Mouse (Mus musculus): ENCODE results near the gene Aig1. TPM values are rescaled to one million over a fixed set of nuclear protein-coding genes. Genes with fewer than 3 reads are reported as not detected.

Aig1 gene
- total and polyA plus RNA-seq, 3 experiments: 0.13 TPM; not detected in 2

DNA sequence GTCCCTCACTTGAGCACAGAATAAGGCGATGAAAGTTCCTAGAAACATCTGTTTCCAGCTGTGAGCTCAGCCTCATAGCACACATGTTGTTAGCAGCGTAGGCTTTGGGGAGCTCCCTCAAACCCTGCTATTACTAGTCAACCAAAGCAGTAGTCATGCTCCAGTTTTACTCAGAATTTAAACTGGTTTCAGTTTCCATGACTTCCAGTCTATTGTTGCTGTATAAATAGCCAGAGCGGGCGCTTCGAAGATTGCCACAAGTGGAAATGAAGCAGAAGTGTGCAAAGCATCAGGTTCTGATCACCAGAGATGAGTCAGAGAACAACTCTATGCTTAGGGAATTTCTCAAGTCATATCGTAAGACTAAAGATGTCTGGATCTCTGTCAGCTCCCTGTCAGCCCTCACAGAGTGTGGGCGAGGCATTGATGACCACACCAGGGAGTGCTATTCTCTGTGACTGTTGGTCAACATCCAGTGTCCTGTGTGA is 36.2 kb downstream of the Aig1 start:
- Histone ChIP-seq H3K36me3 (ENCODE audit: control insufficient read depth in 1 of 2, insufficient read depth in 2 of 2, low read length in 2 of 2) (no peaks in the 10 kb centered on the region), H3K79me2 (ENCODE audit: control insufficient read depth, insufficient read depth, low read length, poor library complexity) (no peaks in the 10 kb centered on the region), H3K4me1 (ENCODE audit: control insufficient read depth in 1 of 2, insufficient read depth in 2 of 2, low read length in 2 of 2) (no peaks in the 10 kb centered on the region), H3K9me3 (replicated peaks; ENCODE audit: insufficient read depth, low read length) (no peaks in the 10 kb centered on the region), H3K9ac (ENCODE audit: control insufficient read depth, low read depth, low read length, poor library complexity, severe bottlenecking) (no peak overlapping the region), H3K4me3 (ENCODE audit: control insufficient read depth in 1 of 2, insufficient read depth in 1 of 2, low read depth in 2 of 2, low read length in 2 of 2) (no peak overlapping the region), H3K27me3 (ENCODE audit: control insufficient read depth in 1 of 2, insufficient read depth in 2 of 2, low read length in 2 of 2) (no peaks in the 10 kb centered on the region), H3K27ac (ENCODE audit: control insufficient read depth, low read depth, low read length) (no peak overlapping the region)
- no peak for DNase-seq (ENCODE audit: low read depth, low spot score)
- no peak for TF ChIP-seq HCFC1 (IDR thresholded peaks at IDR 0.05; ENCODE audit: low read depth, low read length)
- no peak for TF ChIP-seq TCF12 (IDR thresholded peaks at IDR 0.05; ENCODE audit: low read depth, low read length)
- TF ChIP-seq POLR2AphosphoS2 (IDR thresholded peaks at IDR 0.05; ENCODE audit: low read length): no peak
- TF ChIP-seq MAFK (IDR thresholded peaks at IDR 0.05; ENCODE audit: borderline replicate concordance, low read depth, low read length): no peak
- no peak for TF ChIP-seq UBTF (IDR thresholded peaks at IDR 0.05; ENCODE audit: borderline replicate concordance, insufficient read depth, low read depth, low read length)
- TF ChIP-seq CTCF (IDR thresholded peaks at IDR 0.05 in 2 of 3, conservative IDR thresholded peaks at IDR 0.05 in 1 of 3; ENCODE audit: control insufficient read depth in 1 of 3, insufficient read depth in 1 of 3, low read depth in 2 of 3, low read length in 3 of 3, poor library complexity in 1 of 3, severe bottlenecking in 1 of 3): no peak
- TF ChIP-seq USF2 (IDR thresholded peaks at IDR 0.05; ENCODE audit: borderline replicate concordance in 1 of 2, insufficient read depth in 1 of 2, low read depth in 1 of 2, low read length in 2 of 2): no peak
- TF ChIP-seq CHD2 (IDR thresholded peaks at IDR 0.05; ENCODE audit: low read length): no peak

DNA sequence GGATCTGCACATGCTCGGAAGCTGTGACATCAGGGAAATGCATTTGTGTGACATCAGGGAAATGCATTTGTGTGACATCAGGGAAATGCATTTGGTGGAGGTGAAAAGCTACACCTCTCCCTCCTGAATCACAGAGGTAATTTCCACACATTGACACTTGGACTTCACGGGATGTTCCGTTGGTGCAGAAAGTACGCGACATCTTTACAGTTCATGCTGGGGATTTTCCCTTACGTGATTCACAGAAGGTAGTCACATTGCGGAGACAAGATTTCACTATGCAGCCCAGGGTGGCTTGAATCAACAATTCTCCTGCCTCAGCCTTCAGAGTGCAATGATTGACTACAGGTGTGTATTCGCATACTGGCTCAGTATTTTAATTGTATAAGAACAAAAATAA is 41.6 kb downstream of the Aig1 start:
- Histone ChIP-seq H3K36me3 (ENCODE audit: control insufficient read depth in 1 of 2, insufficient read depth in 2 of 2, low read length in 2 of 2) (no peaks in the 10 kb centered on the region), H3K4me3 (ENCODE audit: control insufficient read depth in 1 of 2, insufficient read depth in 1 of 2, low read depth in 2 of 2, low read length in 2 of 2) (no peak overlapping the region), H3K9ac (ENCODE audit: control insufficient read depth, low read depth, low read length, poor library complexity, severe bottlenecking) (no peak overlapping the region), H3K27ac (ENCODE audit: control insufficient read depth, low read depth, low read length) (no peak overlapping the region), H3K4me1 (ENCODE audit: control insufficient read depth in 1 of 2, insufficient read depth in 2 of 2, low read length in 2 of 2) (no peaks in the 10 kb centered on the region), H3K9me3 (replicated peaks; ENCODE audit: insufficient read depth, low read length) (no peaks in the 10 kb centered on the region), H3K27me3 (ENCODE audit: control insufficient read depth in 1 of 2, insufficient read depth in 2 of 2, low read length in 2 of 2) (no peaks in the 10 kb centered on the region), H3K79me2 (ENCODE audit: control insufficient read depth, insufficient read depth, low read length, poor library complexity) (no peaks in the 10 kb centered on the region)
- DNase-seq (ENCODE audit: low read depth, low spot score): no peak
- TF ChIP-seq ZNF384 (IDR thresholded peaks at IDR 0.05; ENCODE audit: low read depth, low read length) (no peak), MAZ (IDR thresholded peaks at IDR 0.05; ENCODE audit: low read depth, low read length) (no peak)

DNA sequence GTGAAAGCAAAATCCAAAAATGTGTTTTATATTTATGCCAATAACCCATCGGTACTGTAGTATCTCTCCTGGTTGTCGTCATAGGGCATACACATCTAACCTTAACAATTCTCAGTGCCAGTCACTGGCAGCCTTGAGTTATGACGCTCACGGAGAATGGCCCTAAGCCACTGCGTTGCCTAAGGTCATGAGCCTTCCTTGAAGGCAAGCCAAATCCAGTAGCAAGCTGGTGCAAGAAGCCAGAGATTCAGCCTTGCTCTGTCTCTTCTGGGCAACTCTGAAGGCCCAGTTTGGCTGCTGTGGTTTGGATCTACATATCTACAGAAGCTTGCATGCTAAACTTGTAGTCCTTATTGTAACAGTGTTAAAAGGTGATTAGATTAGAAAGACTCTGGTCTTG is 55.2 kb downstream of the Aig1 start:
- no peaks in the 10 kb centered on the region for H3K9me3 ChIP-seq (replicated peaks; ENCODE audit: insufficient read depth, low read length)
- no peak overlapping the region for H3K9ac ChIP-seq (ENCODE audit: control insufficient read depth, low read depth, low read length, poor library complexity, severe bottlenecking)
- H3K79me2 ChIP-seq (ENCODE audit: control insufficient read depth, insufficient read depth, low read length, poor library complexity): no peaks in the 10 kb centered on the region
- no peak for DNase-seq (ENCODE audit: low read depth, low spot score)
- no peaks in the 10 kb centered on the region for H3K27me3 ChIP-seq (ENCODE audit: control insufficient read depth in 1 of 2, insufficient read depth in 2 of 2, low read length in 2 of 2)
- no peak for TF ChIP-seq POLR2A (IDR thresholded peaks at IDR 0.05; ENCODE audit: control insufficient read depth in 1 of 2, insufficient read depth in 1 of 2, low read depth in 1 of 2, low read length in 2 of 2, poor library complexity in 1 of 2)
- TF ChIP-seq MEF2A (IDR thresholded peaks at IDR 0.05; ENCODE audit: extremely low read depth, insufficient replicate concordance, low read depth, low read length, poor library complexity, severe bottlenecking): no peak
- TF ChIP-seq ELF1 (IDR thresholded peaks at IDR 0.05; ENCODE audit: low read depth, low read length): no peak
- TF ChIP-seq MYC (IDR thresholded peaks at IDR 0.05; ENCODE audit: low read depth, low read length): no peak
- no peak for TF ChIP-seq ZKSCAN1 (IDR thresholded peaks at IDR 0.05; ENCODE audit: low read depth, low read length)
- TF ChIP-seq TBP (IDR thresholded peaks at IDR 0.05; ENCODE audit: low read depth, low read length): no peak
- H3K4me1 ChIP-seq (ENCODE audit: control insufficient read depth in 1 of 2, insufficient read depth in 2 of 2, low read length in 2 of 2): no peaks in the 10 kb centered on the region
- H3K27ac ChIP-seq (ENCODE audit: control insufficient read depth, low read depth, low read length): no peak overlapping the region
- H3K4me3 ChIP-seq (ENCODE audit: control insufficient read depth in 1 of 2, insufficient read depth in 1 of 2, low read depth in 2 of 2, low read length in 2 of 2): no peak overlapping the region
- H3K36me3 ChIP-seq (ENCODE audit: control insufficient read depth in 1 of 2, insufficient read depth in 2 of 2, low read length in 2 of 2): no peaks in the 10 kb centered on the region
